Mouse (Mus musculus): ENCODE measurements around the gene Gm20594. TPM values are rescaled to one million over a fixed set of nuclear protein-coding genes. Genes with fewer than 3 reads are reported as not detected.

Gm20594 gene
- polyA plus RNA-seq (2015; fragmentation: Nextera tagmentation; extraction: Ambion mirVana), result not detected in 2 replicates

- Histone ChIP-seq H3K9me3 (no peaks in the 10 kb centered on the region), H3K36me3 (no peaks in the 10 kb centered on the region), H3K27ac (no peak within 1 kb of the TSS), H3K4me3 (no peak within 1 kb of the TSS), H3K4me2 (no peak within 1 kb of the TSS), H3K4me1 (no peaks in the 10 kb centered on the region), H3K9ac (no peak within 1 kb of the TSS), H3K27me3 (no peaks in the 10 kb centered on the region)
- no peak for ATAC-seq (ENCODE audit: insufficient number of reproducible peaks, insufficient read depth, low FRiP score, low TSS enrichment, low read depth)
- WGBS, result 59% methylated on average over 1 of the region's 1 CpGs
Observed at GRCm38 (mm10) chr6:79817616-79818015, at the start of gene Gm20594. TSS of gene Gm20594 (plus strand) at chr6:79817916.

DNA sequence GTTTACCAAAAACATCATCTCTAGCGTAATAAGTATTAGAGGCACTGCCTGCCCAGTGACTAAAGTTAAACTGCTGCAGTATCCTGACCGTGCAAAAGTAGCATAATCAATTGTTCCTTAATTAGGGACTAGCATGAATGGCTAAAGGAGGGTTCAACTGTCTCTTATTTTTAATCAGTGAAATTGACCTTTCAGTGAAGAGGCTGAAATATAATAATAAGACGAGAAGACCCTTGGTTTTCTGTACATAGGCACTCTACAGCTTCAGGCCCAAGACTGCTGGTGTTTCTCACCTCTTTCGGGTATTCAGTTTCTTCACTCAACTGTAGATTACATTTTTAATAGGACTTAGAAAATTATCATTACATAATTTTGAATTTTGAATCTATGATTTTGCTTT is 398 bp downstream of the Gm20594 start:
- Histone ChIP-seq H3K27ac (no peak overlapping the region), H3K36me3 (no peaks in the 10 kb centered on the region), H3K27me3 (no peaks in the 10 kb centered on the region), H3K9me3 (no peaks in the 10 kb centered on the region), H3K4me1 (no peaks in the 10 kb centered on the region), H3K4me3 (no peak overlapping the region), H3K4me2 (no peak overlapping the region), H3K9ac (no peak overlapping the region)
- no peak for ATAC-seq (ENCODE audit: insufficient number of reproducible peaks, insufficient read depth, low FRiP score, low TSS enrichment, low read depth)
- WGBS, result 81% methylated on average over 4 of the region's 4 CpGs

GRCm38 (mm10) chr6:79833845-79834244 is 16.1 kb downstream of the Gm20594 start:
- no peak for ATAC-seq (ENCODE audit: insufficient number of reproducible peaks, insufficient read depth, low FRiP score, low TSS enrichment, low read depth)
- Histone ChIP-seq H3K27ac (no peak overlapping the region), H3K9me3 (peaks cover 5% of the 10 kb centered on the region; the same call in 1 of the 2 replicates), H3K4me3 (no peak overlapping the region), H3K27me3 (no peaks in the 10 kb centered on the region), H3K4me1 (no peaks in the 10 kb centered on the region), H3K36me3 (no peaks in the 10 kb centered on the region), H3K4me2 (no peak overlapping the region), H3K9ac (no peak overlapping the region)
- 83% methylated on average over 4 of the region's 4 CpGs for WGBS

GRCm38 (mm10) chr6:79846829-79847228 is 29.1 kb downstream of the Gm20594 start:
- no peak for ATAC-seq (ENCODE audit: insufficient number of reproducible peaks, insufficient read depth, low FRiP score, low TSS enrichment, low read depth)
- H3K9me3 ChIP-seq, result no peaks in the 10 kb centered on the region
- no peak overlapping the region for H3K9ac ChIP-seq
- H3K27ac ChIP-seq, result no peak overlapping the region
- H3K27me3 ChIP-seq, result no peaks in the 10 kb centered on the region
- H3K4me2 ChIP-seq, result no peak overlapping the region
- 87% methylated on average over 1 of the region's 1 CpGs for WGBS
- H3K36me3 ChIP-seq, result no peaks in the 10 kb centered on the region
- no peaks in the 10 kb centered on the region for H3K4me1 ChIP-seq
- no peak overlapping the region for H3K4me3 ChIP-seq

Other genes with a start within 250 kb of the Gm20594 start
- 3.7 and 4.8 TPM in 2 replicates for gene Lrrtm4, start 201.0 kb downstream of the Gm20594 start, polyA plus RNA-seq (2015; fragmentation: Nextera tagmentation; extraction: Ambion mirVana)